Mouse (Mus musculus) sigmoid colon, adult 10 weeks (tissue): ENCODE data around the gene 9530053A07Rik. TPM values are rescaled to one million over a fixed set of nuclear protein-coding genes. Genes with fewer than 3 reads are reported as not detected.

Experiments
- polyA plus RNA-seq: library from polyadenylated mRNA; stranded (reverse); fragments of 350-450 nt; fragmentation: Illumina TruSeq; extraction: RNeasy Lipid Tissue Mini Kit (QIAGEN cat#74804); gene quantifications from one replicate; pipeline ENCODE4 v1.2.3, GENCODE M21; 2014; ENCODE audit warnings: low read depth, low replicate concordance

9530053A07Rik gene
- not detected for polyA plus RNA-seq

GRCm38 (mm10) chr7:28129166-28129565 is at the start of gene 9530053A07Rik:
9530053A07Rik (plus strand) TSS chr7:28129466.

GRCm38 (mm10) chr7:28169489-28170422 is 40.5 kb downstream of the 9530053A07Rik start, which contains the start of gene Fbl:
Fbl (plus strand) TSS chr7:28169710.

GRCm38 (mm10) chr7:28179228-28179627 is 50.0 kb downstream of the 9530053A07Rik start, which contains the start of gene Dyrk1b:
Dyrk1b (plus strand) TSS chr7:28179469.

Other genes starting within 250 kb of the 9530053A07Rik start
- 23.0 TPM for gene Zfp974, start 200.0 kb upstream of the 9530053A07Rik start, polyA plus RNA-seq
- 23.5 TPM for gene Zfp780b, start 150.3 kb upstream of the 9530053A07Rik start, polyA plus RNA-seq
- gene Zfp850, start 115.4 kb upstream of the 9530053A07Rik start, polyA plus RNA-seq, result 6.7 TPM
- 20.4 TPM for gene Psmc4, start 79.4 kb upstream of the 9530053A07Rik start, polyA plus RNA-seq
- 68.4 TPM for gene Fcgbp, start 58.2 kb upstream of the 9530053A07Rik start, polyA plus RNA-seq
- gene Fbl, start 40.2 kb downstream of the 9530053A07Rik start, polyA plus RNA-seq, result 9.5 TPM
- 0.35 TPM for gene Dyrk1b, start 50.0 kb downstream of the 9530053A07Rik start, polyA plus RNA-seq
- 3.2 TPM for gene Eid2, start 138.4 kb downstream of the 9530053A07Rik start, polyA plus RNA-seq
- 7.4 TPM for gene Eid2b, start 148.3 kb downstream of the 9530053A07Rik start, polyA plus RNA-seq
- not detected for gene Selenov, start 161.7 kb downstream of the 9530053A07Rik start, polyA plus RNA-seq
- gene Dll3, start 172.8 kb downstream of the 9530053A07Rik start, polyA plus RNA-seq, result not detected
- gene Timm50, start 182.6 kb downstream of the 9530053A07Rik start, polyA plus RNA-seq, result 5.8 TPM
- gene Supt5, start 209.3 kb downstream of the 9530053A07Rik start, polyA plus RNA-seq, result 26.6 TPM
- 221 TPM for gene Rps16, start 221.2 kb downstream of the 9530053A07Rik start, polyA plus RNA-seq
- gene Plekhg2, start 243.1 kb downstream of the 9530053A07Rik start, polyA plus RNA-seq, result 2.7 TPM